Mouse (Mus musculus): ENCODE measurements at regions not wholly inside any gene's neighbourhood (a gene's known extent, or its start where the extent isn't known, plus 50 kb on each side); places are given as distances from the start of the nearest gene placed in this dataset.

- no peak for DNase-seq (ENCODE audit: low spot score)
Measured at GRCm38 (mm10) chr19:29194066-29194830, 57.4 kb upstream of the Jak2 start.

- DNase-seq (ENCODE audit: low spot score): peak; percentile 12
Measured at GRCm38 (mm10) chr19:29196186-29196585, 55.4 kb upstream of the Jak2 start.

DNA sequence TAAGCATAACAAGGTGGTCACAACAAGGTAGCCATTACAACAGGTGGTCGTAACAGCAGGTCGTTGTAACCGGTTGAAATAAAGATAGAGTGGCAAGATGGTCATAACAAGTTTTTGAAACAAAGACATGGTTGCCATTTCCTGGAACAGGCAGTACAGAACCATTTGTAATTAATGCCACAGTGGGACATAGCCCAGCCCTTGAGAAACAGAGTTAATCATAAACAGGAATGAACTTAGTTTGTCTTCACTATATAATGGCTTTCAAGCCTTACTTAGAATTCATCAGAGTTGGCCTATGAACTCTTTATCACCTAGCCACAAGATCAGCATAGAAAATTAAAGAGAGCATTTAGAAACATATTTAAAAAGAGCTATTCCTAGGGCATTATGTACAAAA is 53.0 kb upstream of the Jak2 start:
- no peak for DNase-seq (ENCODE audit: low spot score)

DNA sequence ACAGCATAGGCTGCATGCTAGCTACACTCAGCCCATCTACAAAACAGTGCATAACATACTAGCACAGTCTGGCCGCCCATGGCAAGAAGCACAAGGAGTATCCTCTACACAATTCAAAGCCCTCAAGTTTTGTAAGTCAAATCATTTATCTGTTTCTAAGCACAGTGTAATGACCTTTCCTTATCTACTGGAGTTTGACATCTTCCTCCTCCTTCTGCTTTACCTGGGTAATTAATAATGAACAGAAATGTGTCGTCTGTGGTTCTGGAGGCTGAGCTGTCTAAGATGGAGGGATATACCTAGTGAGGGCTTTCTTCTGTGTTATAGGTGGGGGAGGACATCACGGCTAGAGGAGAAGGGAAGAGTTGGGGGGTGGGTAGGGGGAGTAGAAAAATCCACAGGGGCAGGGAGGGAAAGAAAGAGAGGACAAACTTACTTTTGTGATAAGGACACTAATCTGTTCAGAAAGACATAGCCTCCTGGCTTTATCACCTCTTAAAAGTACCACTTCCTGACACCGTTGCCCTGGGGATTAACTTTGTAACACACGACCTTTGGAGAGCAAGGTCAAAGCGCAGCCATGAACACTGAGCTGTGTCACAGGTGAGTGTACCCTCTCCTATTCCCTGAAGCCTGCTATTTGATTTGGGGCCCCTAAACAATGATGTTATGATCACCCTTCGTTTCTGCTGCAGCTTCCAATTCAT is 52.4 kb upstream of the Jak2 start:
- no peak for DNase-seq (ENCODE audit: low spot score)

DNA sequence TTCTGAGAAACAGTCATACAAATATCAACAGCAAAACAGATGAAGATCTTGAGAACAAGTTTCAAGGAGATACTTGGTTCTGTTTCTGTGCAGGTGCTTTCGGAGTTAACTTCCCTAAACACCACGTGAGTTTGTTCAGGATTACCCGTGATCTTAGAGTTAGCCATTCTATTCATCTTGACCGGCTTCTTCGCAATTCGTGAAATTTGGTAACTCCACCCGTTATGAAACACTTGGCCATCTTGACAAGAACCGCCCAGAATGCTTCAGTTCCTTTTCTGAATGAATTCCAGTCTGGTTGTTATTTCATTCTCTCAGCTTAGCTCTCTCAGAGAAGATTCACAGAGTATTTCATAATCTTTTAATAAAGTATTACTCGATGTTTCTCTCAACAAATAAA is 50.0 kb upstream of the Jak2 start:
- DNase-seq (ENCODE audit: low spot score): no peak

All from c-Kit-positive CD71-positive TER-119-positive erythroid progenitor cells, embryonic 14.5 days (primary cell).